Mouse (Mus musculus): Measurements from ENCODE around the gene Oosp1. TPM values are rescaled to one million over a fixed set of nuclear protein-coding genes. Genes with fewer than 3 reads are reported as not detected.

The Oosp1 gene
- not detected in 2 replicates for polyA plus RNA-seq (2015; fragmentation: Nextera tagmentation; extraction: Ambion mirVana)

- 71% methylated on average over 5 of the region's 5 CpGs for WGBS
- no peaks in the 10 kb centered on the region for H3K27me3 ChIP-seq
- H3K27ac ChIP-seq (replicated peaks) = no peak within 1 kb of the TSS
- no peak within 1 kb of the TSS for H3K9ac ChIP-seq
- H3K4me1 ChIP-seq (replicated peaks) = no peaks in the 10 kb centered on the region
- ATAC-seq (ENCODE audit: low read depth) = no peak
- no peak within 1 kb of the TSS for H3K4me3 ChIP-seq
- no peaks in the 10 kb centered on the region for H3K36me3 ChIP-seq
- H3K9me3 ChIP-seq = no peaks in the 10 kb centered on the region
- H3K4me2 ChIP-seq = no peak within 1 kb of the TSS
These were observed at the start of gene Oosp1 for GRCm38 (mm10) chr19:11690839-11691238. Oosp1 (minus strand) TSS chr19:11691150.

GRCm38 (mm10) chr19:11736455-11736854, 45.5 kb upstream of the Oosp1 start:
- no peaks in the 10 kb centered on the region for H3K27me3 ChIP-seq
- no peak overlapping the region for H3K9ac ChIP-seq
- no peaks in the 10 kb centered on the region for H3K36me3 ChIP-seq
- no peak overlapping the region for H3K4me3 ChIP-seq
- no peaks in the 10 kb centered on the region for H3K9me3 ChIP-seq
- 62% methylated on average over 1 of the region's 1 CpGs for WGBS
- no peaks in the 10 kb centered on the region for H3K4me1 ChIP-seq (replicated peaks)
- no peak overlapping the region for H3K4me2 ChIP-seq
- no peak overlapping the region for H3K27ac ChIP-seq (replicated peaks)
- no peak for ATAC-seq (ENCODE audit: low read depth)

GRCm38 (mm10) chr19:11730278-11730677, 39.3 kb upstream of the Oosp1 start:
- Histone ChIP-seq H3K4me3 (no peak overlapping the region), H3K27me3 (no peaks in the 10 kb centered on the region), H3K9ac (no peak overlapping the region), H3K36me3 (no peaks in the 10 kb centered on the region), H3K4me1 (replicated peaks) (no peaks in the 10 kb centered on the region), H3K4me2 (no peak overlapping the region), H3K9me3 (no peaks in the 10 kb centered on the region), H3K27ac (replicated peaks) (no peak overlapping the region)
- no peak for ATAC-seq (ENCODE audit: low read depth)
- 78% methylated on average over 1 of the region's 1 CpGs for WGBS

GRCm38 (mm10) chr19:11727304-11727703, 36.4 kb upstream of the Oosp1 start:
- H3K9ac ChIP-seq = no peak overlapping the region
- H3K27me3 ChIP-seq = no peaks in the 10 kb centered on the region
- no peaks in the 10 kb centered on the region for H3K4me1 ChIP-seq (replicated peaks)
- no peak overlapping the region for H3K4me2 ChIP-seq
- no peak for ATAC-seq (ENCODE audit: low read depth)
- H3K27ac ChIP-seq (replicated peaks) = no peak overlapping the region
- H3K9me3 ChIP-seq = no peaks in the 10 kb centered on the region
- H3K36me3 ChIP-seq = no peaks in the 10 kb centered on the region
- no peak overlapping the region for H3K4me3 ChIP-seq
- WGBS = 93% methylated on average over 5 of the region's 5 CpGs

- no peaks in the 10 kb centered on the region for H3K9me3 ChIP-seq
- no peak overlapping the region for H3K27ac ChIP-seq (replicated peaks)
- H3K36me3 ChIP-seq = no peaks in the 10 kb centered on the region
- H3K4me3 ChIP-seq = no peak overlapping the region
- 88% methylated on average over 2 of the region's 2 CpGs for WGBS
- no peaks in the 10 kb centered on the region for H3K27me3 ChIP-seq
- H3K4me1 ChIP-seq (replicated peaks) = no peaks in the 10 kb centered on the region
- no peak overlapping the region for H3K9ac ChIP-seq
- no peak for ATAC-seq (ENCODE audit: low read depth)
- no peak overlapping the region for H3K4me2 ChIP-seq
These were observed 35.0 kb upstream of the Oosp1 start for GRCm38 (mm10) chr19:11725915-11726314.

- Histone ChIP-seq H3K9ac (no peak overlapping the region), H3K4me1 (replicated peaks) (no peaks in the 10 kb centered on the region), H3K36me3 (no peaks in the 10 kb centered on the region), H3K4me3 (no peak overlapping the region), H3K27ac (replicated peaks) (no peak overlapping the region), H3K9me3 (no peaks in the 10 kb centered on the region), H3K4me2 (no peak overlapping the region), H3K27me3 (no peaks in the 10 kb centered on the region)
- no peak for ATAC-seq (ENCODE audit: low read depth)
- 83% methylated on average over 6 of the region's 6 CpGs for WGBS
These were observed 33.3 kb upstream of the Oosp1 start for GRCm38 (mm10) chr19:11724275-11724674.

DNA sequence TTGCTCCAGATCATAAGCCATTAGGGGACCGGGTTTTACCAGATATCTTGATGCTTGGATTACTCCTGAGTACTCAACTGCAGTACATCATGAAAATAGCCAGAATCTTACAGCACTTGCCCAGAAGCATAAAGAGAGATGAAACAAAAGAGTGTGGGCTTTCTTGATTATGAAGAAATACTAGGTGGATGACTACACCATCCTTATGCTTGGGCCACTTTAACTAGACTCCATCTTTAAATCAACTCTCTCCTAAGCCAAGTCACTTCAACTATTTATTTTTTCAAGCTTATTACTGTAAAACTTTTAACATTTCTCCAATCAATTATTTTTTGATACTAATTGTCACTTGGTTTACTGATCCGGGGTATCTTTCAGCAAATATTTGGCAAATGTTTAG, 32.9 kb upstream of the Oosp1 start:
- H3K27ac ChIP-seq (replicated peaks) = no peak overlapping the region
- H3K4me3 ChIP-seq = no peak overlapping the region
- H3K27me3 ChIP-seq = no peaks in the 10 kb centered on the region
- 91% methylated on average over 2 of the region's 2 CpGs for WGBS
- H3K4me2 ChIP-seq = no peak overlapping the region
- H3K9me3 ChIP-seq = no peaks in the 10 kb centered on the region
- H3K9ac ChIP-seq = no peak overlapping the region
- no peaks in the 10 kb centered on the region for H3K4me1 ChIP-seq (replicated peaks)
- no peaks in the 10 kb centered on the region for H3K36me3 ChIP-seq
- ATAC-seq (ENCODE audit: low read depth) = no peak

DNA sequence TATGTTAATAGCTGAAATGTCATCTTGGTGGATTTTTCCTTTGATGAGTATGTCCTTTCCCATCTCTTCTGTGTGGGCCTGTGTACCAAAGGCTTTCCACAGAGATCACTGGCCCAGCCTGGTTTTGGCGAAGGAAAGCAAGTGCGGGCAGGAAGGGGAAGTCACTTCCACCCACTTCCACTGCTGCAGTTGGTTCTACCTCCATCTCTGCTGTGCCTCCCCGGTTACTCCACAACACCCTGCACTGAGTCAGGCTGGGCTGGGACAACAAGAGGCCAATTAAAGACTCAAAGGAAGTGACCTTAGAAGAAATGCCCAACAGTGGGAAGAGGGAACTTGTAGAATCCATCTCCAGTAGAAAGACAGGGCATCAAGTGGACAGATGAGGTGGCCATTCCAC, 29.1 kb upstream of the Oosp1 start:
- Histone ChIP-seq H3K36me3 (no peaks in the 10 kb centered on the region), H3K9ac (no peak overlapping the region), H3K27me3 (no peaks in the 10 kb centered on the region), H3K4me1 (replicated peaks) (no peaks in the 10 kb centered on the region), H3K4me2 (no peak overlapping the region), H3K4me3 (no peak overlapping the region), H3K9me3 (no peaks in the 10 kb centered on the region), H3K27ac (replicated peaks) (no peak overlapping the region)
- 83% methylated on average over 3 of the region's 3 CpGs for WGBS
- ATAC-seq (ENCODE audit: low read depth) = no peak

GRCm38 (mm10) chr19:11712451-11712850, 21.5 kb upstream of the Oosp1 start:
- no peak overlapping the region for H3K4me3 ChIP-seq
- ATAC-seq (ENCODE audit: low read depth) = no peak
- H3K27me3 ChIP-seq = no peaks in the 10 kb centered on the region
- H3K9me3 ChIP-seq = no peaks in the 10 kb centered on the region
- WGBS = 91% methylated on average over 4 of the region's 4 CpGs
- H3K36me3 ChIP-seq = no peaks in the 10 kb centered on the region
- H3K27ac ChIP-seq (replicated peaks) = no peak overlapping the region
- H3K9ac ChIP-seq = no peak overlapping the region
- H3K4me2 ChIP-seq = no peak overlapping the region
- H3K4me1 ChIP-seq (replicated peaks) = no peaks in the 10 kb centered on the region

GRCm38 (mm10) chr19:11698342-11698741, 7.4 kb upstream of the Oosp1 start:
- Histone ChIP-seq H3K4me3 (no peak overlapping the region), H3K27me3 (no peaks in the 10 kb centered on the region), H3K4me2 (no peak overlapping the region), H3K4me1 (replicated peaks) (no peaks in the 10 kb centered on the region), H3K9me3 (no peaks in the 10 kb centered on the region), H3K36me3 (no peaks in the 10 kb centered on the region), H3K27ac (replicated peaks) (no peak overlapping the region), H3K9ac (no peak overlapping the region)
- 93% methylated on average over 6 of the region's 6 CpGs for WGBS
- no peak for ATAC-seq (ENCODE audit: low read depth)

DNA sequence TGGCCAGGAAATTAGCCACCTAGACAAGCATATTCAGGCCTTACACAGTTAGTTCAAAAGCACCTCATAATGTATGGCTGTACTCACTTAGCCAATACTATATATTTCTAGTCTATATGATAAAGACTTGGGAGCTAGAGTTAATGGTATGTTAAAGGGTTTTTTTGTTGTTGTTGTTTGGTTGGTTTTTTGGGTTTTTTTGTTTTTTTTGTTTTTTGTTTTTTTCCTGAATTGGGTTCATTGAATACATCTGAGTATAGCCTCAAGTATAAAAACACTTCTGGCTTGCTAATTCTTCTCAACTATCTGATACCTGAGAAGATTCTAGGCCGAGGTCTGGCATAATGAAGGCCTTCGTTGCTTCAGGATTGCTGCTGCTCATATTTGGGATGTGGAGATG, 5.8 kb upstream of the Oosp1 start, which contains the start of gene Oosp3:
Gene Oosp3, plus strand, starts transcription at position 301 of the 400 bp plus-strand sequence.
- ATAC-seq (ENCODE audit: low read depth) = no peak
- Histone ChIP-seq H3K4me2 (no peak within 1 kb of the TSS), H3K9ac (no peak within 1 kb of the TSS), H3K9me3 (no peaks in the 10 kb centered on the region), H3K27me3 (no peaks in the 10 kb centered on the region), H3K36me3 (no peaks in the 10 kb centered on the region), H3K4me3 (no peak within 1 kb of the TSS), H3K4me1 (replicated peaks) (no peaks in the 10 kb centered on the region), H3K27ac (replicated peaks) (no peak within 1 kb of the TSS)
- WGBS = 88% methylated on average over 2 of the region's 2 CpGs

GRCm38 (mm10) chr19:11691454-11691853, 504 bp upstream of the Oosp1 start:
- Histone ChIP-seq H3K9ac (no peak overlapping the region), H3K9me3 (no peaks in the 10 kb centered on the region), H3K4me1 (replicated peaks) (no peaks in the 10 kb centered on the region), H3K27ac (replicated peaks) (no peak overlapping the region), H3K4me3 (no peak overlapping the region), H3K4me2 (no peak overlapping the region), H3K27me3 (no peaks in the 10 kb centered on the region), H3K36me3 (no peaks in the 10 kb centered on the region)
- WGBS = 77% methylated on average over 1 of the region's 1 CpGs
- no peak for ATAC-seq (ENCODE audit: low read depth)

GRCm38 (mm10) chr19:11661562-11661961, 29.4 kb downstream of the Oosp1 start:
- Histone ChIP-seq H3K27ac (replicated peaks) (no peak overlapping the region), H3K9ac (no peak overlapping the region), H3K27me3 (no peaks in the 10 kb centered on the region), H3K36me3 (no peaks in the 10 kb centered on the region), H3K9me3 (no peaks in the 10 kb centered on the region), H3K4me3 (no peak overlapping the region), H3K4me2 (no peak overlapping the region), H3K4me1 (replicated peaks) (no peaks in the 10 kb centered on the region)
- no peak for ATAC-seq (ENCODE audit: low read depth)
